Mouse (Mus musculus) heart, adult 2 months (tissue): ENCODE data around the gene Irf2.

ENCODE experiments used
- CTCF ChIP-seq: fragments of 200-600 bp; IDR thresholded peaks from 2 replicates; pipeline ENCODE4 v1.8.1; 2022; ENCODE audit warnings: antibody characterized with exemption, mild to moderate bottlenecking, moderate library complexity
- POLR2A ChIP-seq: fragments of 200-500 bp; IDR thresholded peaks from 2 replicates; pipeline ENCODE4 v1.6.1; 2011; ENCODE audit warnings: mild to moderate bottlenecking, low read depth, low read length, control low read depth; ENCODE audit not compliant: insufficient read depth

- TF ChIP-seq POLR2A (no peak), CTCF (no peak)
Observed at GRCm38 (mm10) chr8:46848931-46849330, 109.4 kb downstream of the Irf2 start.
